Mouse (Mus musculus) forebrain, embryonic 15.5 days (tissue): ENCODE results near the gene Mff. TPM values are rescaled to one million over a fixed set of nuclear protein-coding genes. Genes with fewer than 3 reads are reported as not detected.

Experiments
- ATAC-seq: fragments of 200-750 bp; cut with Nextera tagmentation; replicated peaks from 2 replicates; pipeline ENCODE4 v1.8.0; 2017; ENCODE audit warnings: mild to moderate bottlenecking, moderate TSS enrichment, moderate library complexity
- H3K27ac ChIP-seq: fragments of 300-500 bp; sonication (generic); replicated peaks from 2 replicates; pipeline ENCODE4 v1.5.1; 2015; ENCODE audit warnings: mild to moderate bottlenecking, inconsistent platforms
- H3K27me3 ChIP-seq: fragments of 300-500 bp; sonication (generic); 2 replicates; pipeline ENCODE4 v1.6.1; 2015; ENCODE audit warnings: inconsistent platforms
- H3K36me3 ChIP-seq: fragments of 300-500 bp; sonication (generic); 2 replicates; pipeline ENCODE4 v1.6.1; 2015; ENCODE audit warnings: mild to moderate bottlenecking, inconsistent platforms
- H3K4me1 ChIP-seq: fragments of 300-500 bp; sonication (generic); 2 replicates; pipeline ENCODE4 v1.6.1; 2015; ENCODE audit warnings: inconsistent platforms
- H3K4me2 ChIP-seq: fragments of 300-500 bp; sonication (generic); replicated peaks from 2 replicates; pipeline ENCODE4 v1.6.1; 2015; ENCODE audit warnings: mild to moderate bottlenecking, inconsistent platforms
- H3K4me3 ChIP-seq: fragments of 300-500 bp; sonication (generic); 2 replicates; pipeline ENCODE4 v1.5.1; 2015; ENCODE audit warnings: mild to moderate bottlenecking, inconsistent platforms
- H3K9ac ChIP-seq: fragments of 300-500 bp; sonication (generic); replicated peaks from 2 replicates; pipeline ENCODE4 v1.6.1; 2015; ENCODE audit warnings: mild to moderate bottlenecking, inconsistent platforms
- H3K9me3 ChIP-seq: fragments of 300-500 bp; sonication (generic); 2 replicates; pipeline ENCODE4 v1.6.1; 2016; ENCODE audit warnings: inconsistent platforms
- WGBS: fragments of 180-500 bp; shearing (Covaris S2); methylation state at CpG from one replicate; pipeline ENCODE4 v1.1.7; 2015; ENCODE audit warnings: mixed read lengths; 5-methylcytosine and 5-hydroxymethylcytosine counted together
- polyA plus RNA-seq: library from polyadenylated mRNA; unstranded; fragments of >200 nt; fragmentation: Nextera tagmentation; extraction: Ambion mirVana; gene quantifications from 2 replicates; pipeline ENCODE4 v1.2.1, GENCODE M21; 2015

The Mff gene
- polyA plus RNA-seq, 1 experiment from 2014 or later: 373 TPM

- no peaks in the 10 kb centered on the region for H3K9me3 ChIP-seq
- no peak for ATAC-seq
- 92% methylated on average over 3 of the region's 3 CpGs for WGBS
- no peak overlapping the region for H3K4me2 ChIP-seq
- no peaks in the 10 kb centered on the region for H3K4me1 ChIP-seq
- no peak overlapping the region for H3K27ac ChIP-seq
- H3K4me3 ChIP-seq: no peak overlapping the region
- peaks cover 34% of the 10 kb centered on the region for H3K36me3 ChIP-seq
- no peak overlapping the region for H3K9ac ChIP-seq
- H3K27me3 ChIP-seq: no peaks in the 10 kb centered on the region
Observed at GRCm38 (mm10) chr1:82743962-82744361, 19.3 kb downstream of the Mff start.

GRCm38 (mm10) chr1:82746408-82746807, 21.7 kb downstream of the Mff start:
- WGBS: 81% methylated on average over 4 of the region's 4 CpGs
- H3K27ac ChIP-seq: no peak overlapping the region
- no peaks in the 10 kb centered on the region for H3K9me3 ChIP-seq
- ATAC-seq: no peak
- no peak overlapping the region for H3K4me2 ChIP-seq
- H3K4me3 ChIP-seq: no peak overlapping the region
- H3K36me3 ChIP-seq: peaks cover 26% of the 10 kb centered on the region
- H3K4me1 ChIP-seq: no peaks in the 10 kb centered on the region
- no peak overlapping the region for H3K9ac ChIP-seq
- no peaks in the 10 kb centered on the region for H3K27me3 ChIP-seq

DNA sequence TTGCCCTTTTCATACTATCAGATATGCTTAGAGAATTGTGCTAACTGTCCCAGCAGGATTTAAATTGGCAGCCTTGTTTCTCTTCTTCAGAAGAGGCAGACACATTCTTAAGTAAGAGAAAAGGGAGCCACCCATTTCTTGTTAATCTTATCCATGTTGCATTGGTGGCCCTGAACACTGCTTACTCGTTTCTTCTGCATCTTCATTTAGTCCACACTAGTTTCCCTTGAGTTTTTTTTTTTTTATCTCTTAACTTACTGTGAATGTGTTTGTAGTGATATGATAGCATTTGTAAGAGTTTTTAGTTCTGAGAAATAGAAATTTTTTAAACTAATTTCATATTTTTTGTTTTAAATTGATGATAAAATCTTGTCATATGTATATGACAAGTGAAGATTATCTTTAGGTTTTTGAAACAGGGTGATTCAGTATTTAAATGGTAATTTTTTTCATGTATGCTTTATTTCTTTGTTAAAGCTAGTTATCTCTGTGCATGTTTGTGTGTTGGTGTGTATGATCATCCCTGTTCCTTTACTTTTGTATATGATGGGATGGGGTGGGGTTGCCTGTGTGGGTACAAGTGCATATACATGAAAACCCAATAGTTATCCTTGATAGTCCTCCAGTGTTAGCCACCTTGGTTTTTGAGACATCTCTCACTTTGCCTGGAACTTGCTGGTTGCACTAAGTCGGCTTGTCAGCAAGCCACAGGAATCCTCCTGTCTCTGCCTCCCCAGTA, 23.2 kb downstream of the Mff start:
- H3K27ac ChIP-seq: no peak overlapping the region
- no peak overlapping the region for H3K9ac ChIP-seq
- 84% methylated on average over 2 of the region's 2 CpGs for WGBS
- ATAC-seq: no peak
- H3K4me1 ChIP-seq: no peaks in the 10 kb centered on the region
- no peaks in the 10 kb centered on the region for H3K27me3 ChIP-seq
- no peak overlapping the region for H3K4me2 ChIP-seq
- peaks cover 22% of the 10 kb centered on the region for H3K36me3 ChIP-seq
- no peaks in the 10 kb centered on the region for H3K9me3 ChIP-seq
- no peak overlapping the region for H3K4me3 ChIP-seq

DNA sequence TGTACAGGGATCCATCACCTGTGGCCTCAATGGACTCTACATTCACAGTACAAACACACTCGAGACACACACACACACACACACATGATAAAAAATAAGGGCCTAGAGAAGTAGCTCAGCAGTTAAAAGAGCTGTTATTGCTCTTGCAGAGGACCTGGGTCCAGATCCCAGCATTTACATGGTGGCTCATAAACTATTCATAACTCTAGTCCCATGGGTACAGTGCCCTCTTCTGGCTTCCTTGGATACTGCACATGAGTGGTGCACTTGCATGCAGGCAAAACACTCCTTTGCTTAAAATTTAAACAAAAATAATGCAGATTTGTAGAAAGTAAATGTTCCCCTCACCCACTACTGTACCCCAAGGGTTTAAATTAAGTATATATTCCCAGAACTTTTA, 34.8 kb downstream of the Mff start:
- Histone ChIP-seq H3K4me2 (no peak overlapping the region), H3K27ac (no peak overlapping the region), H3K27me3 (no peaks in the 10 kb centered on the region), H3K9me3 (no peaks in the 10 kb centered on the region), H3K9ac (no peak overlapping the region), H3K4me1 (no peaks in the 10 kb centered on the region), H3K36me3 (peaks cover 23% of the 10 kb centered on the region), H3K4me3 (no peak overlapping the region)
- 91% methylated on average over 1 of the region's 1 CpGs for WGBS
- no peak for ATAC-seq

DNA sequence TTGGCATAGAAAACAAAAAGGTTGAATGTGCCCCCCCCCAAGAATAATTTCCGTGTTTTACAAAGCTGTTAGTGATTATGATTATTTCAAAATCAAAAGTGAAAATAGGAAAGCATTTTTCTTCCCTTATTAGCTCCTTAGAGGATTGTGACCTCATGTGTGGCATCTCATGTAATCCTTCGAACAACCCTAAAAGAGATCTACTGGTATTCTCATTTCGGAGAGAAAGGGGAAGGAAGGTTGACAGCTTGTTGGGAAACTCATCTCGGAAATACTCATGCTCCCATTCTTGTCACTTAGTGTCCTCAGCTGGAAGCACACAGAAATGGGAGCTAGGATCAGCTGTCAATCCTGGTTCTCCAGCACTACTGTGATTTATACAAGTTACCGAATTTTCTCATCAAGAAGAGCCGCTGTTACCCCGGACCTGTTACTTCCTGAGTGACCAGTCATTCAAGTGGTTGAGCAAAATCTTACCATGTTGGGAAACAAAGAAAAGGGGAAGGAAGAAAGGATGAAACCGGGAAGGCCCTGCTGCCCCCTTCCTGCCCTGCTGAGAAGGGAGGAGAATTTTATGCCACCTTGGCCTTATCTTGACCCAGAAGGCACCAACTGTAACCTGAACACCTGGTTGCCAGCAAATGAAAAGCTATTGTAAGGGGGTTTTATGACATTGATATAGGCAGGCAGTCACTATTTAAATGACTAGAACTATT, 36.9 kb downstream of the Mff start:
- H3K4me2 ChIP-seq: no peak overlapping the region
- 93% methylated on average over 8 of the region's 8 CpGs for WGBS
- no peak for ATAC-seq
- H3K4me3 ChIP-seq: no peak overlapping the region
- peaks cover 9% of the 10 kb centered on the region; the same call in 1 of the 2 replicates for H3K36me3 ChIP-seq
- no peak overlapping the region for H3K27ac ChIP-seq
- no peak overlapping the region for H3K9ac ChIP-seq
- no peaks in the 10 kb centered on the region for H3K4me1 ChIP-seq
- H3K27me3 ChIP-seq: no peaks in the 10 kb centered on the region
- no peaks in the 10 kb centered on the region for H3K9me3 ChIP-seq

DNA sequence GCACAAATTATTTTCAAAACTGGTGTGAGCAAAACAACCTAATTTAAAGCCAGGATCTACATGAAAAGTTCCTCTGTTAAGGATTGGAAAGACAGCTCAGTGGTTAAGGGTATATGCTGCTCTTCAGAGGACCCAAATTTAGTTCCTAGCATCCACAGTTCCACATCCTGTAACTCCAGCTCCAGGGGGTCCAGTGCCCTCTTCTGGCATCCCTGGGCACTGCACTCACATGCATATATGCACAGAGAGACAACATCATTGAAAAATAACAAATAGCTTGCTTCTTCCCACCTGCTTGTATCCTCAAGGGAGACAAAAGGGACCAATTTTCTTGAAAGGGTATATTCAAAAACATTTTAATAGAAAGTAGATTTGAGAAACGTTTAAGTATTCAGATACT, 37.6 kb downstream of the Mff start:
- WGBS: 91% methylated on average over 1 of the region's 1 CpGs
- H3K4me2 ChIP-seq: no peak overlapping the region
- no peak overlapping the region for H3K9ac ChIP-seq
- H3K4me3 ChIP-seq: no peak overlapping the region
- H3K36me3 ChIP-seq: peaks cover 9% of the 10 kb centered on the region; the same call in 1 of the 2 replicates
- no peaks in the 10 kb centered on the region for H3K27me3 ChIP-seq
- H3K27ac ChIP-seq: no peak overlapping the region
- no peaks in the 10 kb centered on the region for H3K4me1 ChIP-seq
- no peaks in the 10 kb centered on the region for H3K9me3 ChIP-seq
- ATAC-seq: no peak

DNA sequence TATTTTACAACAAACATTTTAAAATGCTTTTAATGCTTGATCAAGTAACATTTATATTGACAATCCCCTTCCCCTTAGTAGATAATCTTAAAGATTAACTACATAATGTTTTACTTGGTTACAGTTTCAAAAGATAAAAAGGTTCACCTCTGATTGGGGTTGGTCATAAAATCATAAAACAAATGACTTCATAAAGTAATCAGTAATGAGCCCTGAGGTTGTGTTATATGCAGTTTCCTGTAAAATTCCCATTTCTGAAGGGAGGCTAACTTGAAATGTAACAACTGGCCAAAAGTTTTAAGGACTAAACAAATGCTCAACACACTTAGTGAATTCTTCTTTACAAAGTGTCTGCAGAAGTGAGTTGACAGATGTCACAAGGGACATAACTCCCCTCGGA, 41.5 kb downstream of the Mff start:
- Histone ChIP-seq H3K4me2 (no peak overlapping the region), H3K4me3 (no peak overlapping the region), H3K36me3 (peaks cover 9% of the 10 kb centered on the region; the same call in 1 of the 2 replicates), H3K9me3 (no peaks in the 10 kb centered on the region), H3K4me1 (no peaks in the 10 kb centered on the region), H3K9ac (no peak overlapping the region), H3K27ac (no peak overlapping the region), H3K27me3 (no peaks in the 10 kb centered on the region)
- ATAC-seq: no peak
- 83% methylated on average over 1 of the region's 1 CpGs for WGBS

DNA sequence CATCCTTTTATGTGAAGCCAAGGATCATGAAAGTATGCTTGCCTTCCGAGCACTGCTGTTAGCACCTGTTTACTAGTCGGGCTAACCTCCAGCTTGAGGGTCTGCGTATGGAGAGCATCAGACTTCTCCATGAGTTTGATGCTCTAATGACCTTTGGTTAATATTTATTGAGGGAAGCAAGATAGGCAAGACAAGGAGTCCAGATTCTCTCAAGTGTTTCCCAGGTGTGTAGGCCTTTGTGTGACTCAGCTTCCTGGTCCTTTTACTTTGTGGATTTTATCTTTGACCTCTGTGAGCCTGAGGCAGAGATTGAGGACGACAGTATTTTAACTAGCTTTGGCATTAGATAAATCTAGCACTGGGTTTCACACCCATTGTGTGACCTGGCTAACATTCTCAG, 42.0 kb downstream of the Mff start:
- H3K9ac ChIP-seq: no peak overlapping the region
- no peaks in the 10 kb centered on the region for H3K27me3 ChIP-seq
- H3K4me3 ChIP-seq: no peak overlapping the region
- no peak overlapping the region for H3K27ac ChIP-seq
- no peak for ATAC-seq
- H3K36me3 ChIP-seq: peaks cover 7% of the 10 kb centered on the region; the same call in 1 of the 2 replicates
- no peak overlapping the region for H3K4me2 ChIP-seq
- H3K4me1 ChIP-seq: no peaks in the 10 kb centered on the region
- H3K9me3 ChIP-seq: no peaks in the 10 kb centered on the region
- WGBS: 89% methylated on average over 4 of the region's 4 CpGs

- Histone ChIP-seq H3K9me3 (no peaks in the 10 kb centered on the region), H3K9ac (no peak within 1 kb of the TSS), H3K27me3 (no peaks in the 10 kb centered on the region), H3K4me2 (no peak within 1 kb of the TSS), H3K4me1 (no peaks in the 10 kb centered on the region), H3K36me3 (no peaks in the 10 kb centered on the region), H3K27ac (no peak within 1 kb of the TSS), H3K4me3 (no peak within 1 kb of the TSS)
- 88% methylated on average over 5 of the region's 5 CpGs for WGBS
- ATAC-seq: no peak
Observed at GRCm38 (mm10) chr1:82768269-82768668, 43.6 kb downstream of the Mff start, which contains the start of gene Tm4sf20. Tm4sf20 (minus strand) TSS chr1:82768461.

DNA sequence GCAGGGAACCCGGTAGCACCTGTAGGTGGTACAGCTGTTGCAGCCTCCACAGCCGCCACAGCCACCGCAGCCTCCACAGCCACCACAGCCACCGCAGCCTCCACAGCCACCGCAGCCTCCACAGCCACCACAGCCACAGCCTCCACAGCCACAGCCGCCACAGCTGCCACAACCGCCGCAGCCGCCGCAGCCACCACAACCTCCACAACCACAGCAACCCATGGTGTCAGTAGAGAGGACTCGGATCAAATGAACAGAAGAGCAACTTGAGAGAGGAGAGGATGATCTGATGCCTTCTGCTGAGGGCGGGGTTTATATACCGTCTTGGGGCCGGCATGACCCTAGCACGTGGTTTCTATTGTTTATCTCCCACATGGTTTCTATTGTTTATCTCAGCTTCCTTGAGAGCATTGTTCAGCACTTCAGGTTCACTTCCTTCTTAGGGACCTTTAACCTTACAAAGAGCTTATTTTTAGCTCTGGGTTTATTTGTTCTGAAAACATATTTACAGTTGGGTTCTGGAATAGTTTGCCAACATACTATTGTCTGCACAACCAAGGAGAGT, 46.4 kb downstream of the Mff start, which contains the start of gene Gm47791:
TSS of gene Gm47791 (minus strand) at position 222 of the 565 bp plus-strand sequence.
- Histone ChIP-seq H3K4me2 (no peak within 1 kb of the TSS), H3K9ac (no peak within 1 kb of the TSS), H3K4me3 (no peak within 1 kb of the TSS), H3K27me3 (no peaks in the 10 kb centered on the region), H3K27ac (no peak within 1 kb of the TSS), H3K4me1 (no peaks in the 10 kb centered on the region), H3K9me3 (no peaks in the 10 kb centered on the region), H3K36me3 (no peaks in the 10 kb centered on the region)
- WGBS: 95% methylated on average over 15 of the region's 15 CpGs
- no peak for ATAC-seq

GRCm38 (mm10) chr1:82772428-82772827, 47.7 kb downstream of the Mff start:
- H3K9ac ChIP-seq: no peak overlapping the region
- H3K4me3 ChIP-seq: no peak overlapping the region
- H3K36me3 ChIP-seq: no peaks in the 10 kb centered on the region
- H3K27ac ChIP-seq: no peak overlapping the region
- H3K4me2 ChIP-seq: no peak overlapping the region
- no peak for ATAC-seq
- H3K27me3 ChIP-seq: no peaks in the 10 kb centered on the region
- H3K4me1 ChIP-seq: no peaks in the 10 kb centered on the region
- WGBS: 86% methylated on average over 4 of the region's 4 CpGs
- H3K9me3 ChIP-seq: no peaks in the 10 kb centered on the region

DNA sequence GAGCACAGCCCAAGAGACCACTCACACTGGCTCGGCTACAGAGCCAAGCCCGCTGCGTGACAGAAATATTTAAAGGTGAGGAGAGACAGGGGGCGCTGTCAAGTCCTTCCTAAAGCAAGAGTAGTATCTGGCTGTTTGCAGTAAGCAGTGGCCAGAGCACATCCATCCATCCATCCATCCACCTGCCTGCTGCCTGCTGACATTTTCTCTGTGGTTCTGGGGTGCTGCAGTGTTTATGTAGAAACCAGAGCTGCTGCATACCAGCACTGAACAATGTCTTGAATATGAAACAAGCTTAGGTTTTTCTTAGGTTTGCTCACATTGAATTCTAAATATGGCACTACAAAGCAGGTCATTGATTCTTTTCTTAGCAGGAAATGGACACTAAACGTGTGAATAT, 48.5 kb downstream of the Mff start:
- WGBS: 67% methylated on average over 5 of the region's 5 CpGs
- Histone ChIP-seq H3K4me3 (no peak overlapping the region), H3K9me3 (no peaks in the 10 kb centered on the region), H3K4me1 (no peaks in the 10 kb centered on the region), H3K9ac (no peak overlapping the region), H3K27ac (no peak overlapping the region), H3K36me3 (no peaks in the 10 kb centered on the region), H3K4me2 (no peak overlapping the region), H3K27me3 (no peaks in the 10 kb centered on the region)
- no peak for ATAC-seq
